Mouse (Mus musculus) urinary bladder, postnatal 25 days (tissue): ENCODE results near the gene Caml.
"Not testable (repeated sequence)": the region's sequence is repeated elsewhere in the genome, so short reads cannot be mapped to it uniquely, and the experiment has no call there.

Experiments
- DNase-seq: peaks from one replicate; pipeline ENCODE4 v3.0.0; 2022; ENCODE audit warnings: low spot score

The Caml gene

DNA sequence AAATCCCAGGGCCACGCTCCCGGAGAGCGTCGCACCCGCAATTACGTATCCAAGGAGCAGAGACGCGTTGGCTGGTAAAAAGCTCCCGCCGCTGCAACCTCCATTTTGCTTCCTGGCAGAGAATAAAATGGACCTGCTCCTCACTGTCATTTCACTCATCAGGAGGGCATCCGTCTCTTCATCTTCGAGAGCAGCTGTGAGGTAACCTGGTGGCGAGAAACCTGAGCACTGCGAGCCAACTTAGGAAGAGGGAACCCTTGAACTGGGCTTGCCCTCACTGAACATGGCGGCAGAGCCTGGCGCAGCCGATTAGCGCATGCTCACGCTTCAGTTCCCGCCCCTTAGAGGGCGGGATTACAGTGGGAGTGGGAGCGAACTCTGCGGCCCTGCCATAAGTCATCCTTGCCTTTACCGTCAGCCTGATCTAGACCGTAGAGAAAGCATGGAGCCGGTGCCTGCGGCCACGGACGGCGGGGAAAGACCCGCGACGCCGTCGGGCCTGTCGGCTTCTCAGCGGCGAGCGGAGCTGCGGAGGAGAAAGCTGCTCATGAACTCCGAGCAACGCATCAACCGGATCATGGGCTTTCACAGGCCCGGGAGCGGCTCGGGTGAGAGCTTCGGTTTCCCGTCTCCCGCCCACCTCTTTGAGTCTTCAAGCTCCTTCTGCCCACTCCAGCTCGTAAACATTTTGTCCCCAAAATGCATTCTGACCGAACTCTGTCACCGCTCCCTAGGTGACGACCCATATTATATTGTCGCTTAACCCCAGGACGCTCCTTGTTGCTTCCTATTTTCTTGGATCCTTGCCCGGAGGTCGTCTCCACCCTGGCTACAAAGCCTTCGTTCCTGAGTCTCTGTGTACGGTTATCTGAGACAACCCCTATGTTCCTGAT lies at the start of gene Caml:
Caml (plus strand) TSS at position 357 of the 893 bp plus-strand sequence.
- DNase-seq = peak; percentile 84

DNA sequence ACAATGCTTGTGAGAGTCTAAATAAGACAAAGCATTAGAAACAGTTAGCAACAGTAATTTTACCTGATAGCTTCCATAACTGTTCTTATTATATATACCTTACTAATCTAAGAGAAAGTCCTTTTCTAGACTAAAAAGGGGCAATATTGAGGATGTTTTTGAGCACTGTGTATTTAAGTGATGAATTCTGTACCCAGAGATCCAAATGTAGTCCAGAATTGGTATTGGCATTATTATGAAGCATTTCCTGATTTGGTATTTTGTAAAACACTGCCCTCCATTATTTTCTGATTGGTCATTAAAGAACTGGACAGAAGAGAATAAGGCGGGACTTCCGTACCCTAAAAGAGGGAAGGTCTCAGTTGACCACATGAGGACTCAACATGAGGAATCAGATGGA lies 49.4 kb upstream of the Caml start, which contains the start of gene Tmed9:
Tmed9 (plus strand) TSS at position 301 of the 400 bp plus-strand sequence.
- DNase-seq = no peak

DNA sequence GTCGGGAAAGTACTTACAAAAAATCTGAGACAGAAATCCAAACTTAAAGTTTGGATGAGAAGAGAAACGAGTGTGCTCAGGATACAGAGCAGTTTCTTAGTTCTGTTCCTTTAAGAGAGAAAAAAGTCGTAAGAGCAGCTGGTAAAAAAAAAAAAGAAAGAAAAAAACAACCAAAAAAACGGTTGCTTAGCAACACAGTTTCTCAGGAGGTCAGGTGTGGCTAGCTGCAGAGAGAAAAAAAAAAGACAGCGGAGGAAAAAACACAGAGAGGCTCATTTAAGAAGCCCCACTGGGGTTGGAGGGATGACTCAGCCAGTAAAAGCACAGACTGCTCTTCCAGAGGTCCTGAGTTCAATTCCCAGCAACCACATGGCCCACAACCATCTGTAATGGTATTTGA lies 48.5 kb upstream of the Caml start:
- no peak for DNase-seq

DNA sequence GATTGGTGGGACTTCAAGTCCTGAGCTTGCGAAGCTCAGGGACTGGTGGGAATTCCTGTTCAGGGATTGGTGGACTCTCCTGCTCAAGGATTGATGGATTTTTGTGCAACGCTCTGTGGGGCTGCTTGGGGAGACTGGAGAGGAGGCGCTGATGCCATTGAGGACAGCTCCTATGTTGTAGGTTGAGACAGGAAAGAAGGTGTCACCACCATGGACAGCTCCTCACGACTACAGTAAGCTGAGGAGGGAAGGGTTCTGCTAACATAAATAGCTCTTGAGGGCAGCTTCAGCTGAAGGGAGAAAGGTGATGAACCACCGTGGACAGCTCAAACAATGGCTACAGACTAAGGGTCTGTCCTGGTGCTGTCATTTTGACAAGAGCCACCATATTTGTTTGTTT lies 46.9 kb upstream of the Caml start:
- DNase-seq = no peak

DNA sequence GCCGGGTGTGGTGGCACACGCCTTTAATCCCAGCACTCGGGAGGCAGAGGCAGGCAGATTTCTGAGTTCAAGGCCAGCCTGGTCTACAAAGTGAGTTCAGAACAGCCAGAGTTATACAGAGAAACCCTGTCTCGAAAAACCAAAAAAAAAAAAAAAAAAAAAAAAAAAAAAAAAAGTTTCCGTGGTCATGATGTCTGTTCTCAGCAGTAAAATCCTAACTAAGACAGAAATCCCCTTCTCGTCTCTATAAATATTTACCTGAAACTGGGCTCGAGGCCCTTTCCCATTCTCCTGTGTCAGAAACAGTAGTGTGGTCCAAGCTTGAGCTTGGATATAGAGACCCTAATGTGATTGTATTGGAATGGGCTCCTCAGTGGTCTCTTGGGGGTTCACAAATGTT lies 45.9 kb upstream of the Caml start:
- not testable (repeated sequence) for DNase-seq

DNA sequence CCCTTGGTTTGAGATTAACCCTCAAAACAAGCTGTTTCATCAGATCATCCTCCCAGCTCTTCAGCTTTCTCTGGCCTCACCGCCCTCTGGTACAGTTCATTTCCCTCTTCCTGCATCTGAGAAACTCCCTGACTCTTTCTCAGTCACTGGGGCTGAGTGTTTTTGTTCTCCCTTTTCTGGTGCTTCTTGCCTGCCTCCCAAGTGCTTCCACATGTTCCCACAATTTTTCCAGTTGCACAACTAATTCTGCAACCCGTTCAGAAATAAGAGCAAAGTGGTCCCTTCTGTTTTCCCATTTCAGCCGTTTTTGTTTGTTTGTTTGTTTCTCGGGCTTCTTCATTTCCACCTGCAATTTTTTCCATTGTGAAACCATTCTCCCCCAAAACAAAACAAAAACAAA lies 44.7 kb upstream of the Caml start:
- DNase-seq = no peak

DNA sequence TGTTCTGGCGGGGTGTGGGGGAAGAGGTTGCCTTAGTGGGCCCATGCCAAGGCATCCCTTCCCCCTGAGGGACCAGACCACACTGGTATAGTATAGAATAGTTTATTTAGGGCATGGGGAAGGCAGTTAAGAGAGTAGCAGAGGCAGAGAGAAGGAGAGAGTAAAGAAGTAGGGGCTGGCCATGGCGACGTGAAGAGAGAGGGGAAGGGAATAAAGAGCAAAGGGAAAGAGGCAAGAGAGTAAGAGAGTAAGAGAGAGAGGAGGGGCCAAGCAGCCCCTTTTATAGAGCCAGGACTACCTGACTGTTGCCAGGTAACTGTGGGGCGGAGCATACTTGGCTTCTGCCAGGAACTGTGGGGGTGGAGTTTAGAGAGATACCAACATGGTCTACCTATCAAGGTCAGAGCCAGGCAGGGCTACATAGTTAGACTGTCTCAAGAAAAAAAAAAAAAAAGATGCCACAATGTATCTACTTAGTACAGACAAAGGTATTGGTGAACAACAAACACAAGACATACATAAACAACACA lies 30.8 kb upstream of the Caml start:
- no peak for DNase-seq

DNA sequence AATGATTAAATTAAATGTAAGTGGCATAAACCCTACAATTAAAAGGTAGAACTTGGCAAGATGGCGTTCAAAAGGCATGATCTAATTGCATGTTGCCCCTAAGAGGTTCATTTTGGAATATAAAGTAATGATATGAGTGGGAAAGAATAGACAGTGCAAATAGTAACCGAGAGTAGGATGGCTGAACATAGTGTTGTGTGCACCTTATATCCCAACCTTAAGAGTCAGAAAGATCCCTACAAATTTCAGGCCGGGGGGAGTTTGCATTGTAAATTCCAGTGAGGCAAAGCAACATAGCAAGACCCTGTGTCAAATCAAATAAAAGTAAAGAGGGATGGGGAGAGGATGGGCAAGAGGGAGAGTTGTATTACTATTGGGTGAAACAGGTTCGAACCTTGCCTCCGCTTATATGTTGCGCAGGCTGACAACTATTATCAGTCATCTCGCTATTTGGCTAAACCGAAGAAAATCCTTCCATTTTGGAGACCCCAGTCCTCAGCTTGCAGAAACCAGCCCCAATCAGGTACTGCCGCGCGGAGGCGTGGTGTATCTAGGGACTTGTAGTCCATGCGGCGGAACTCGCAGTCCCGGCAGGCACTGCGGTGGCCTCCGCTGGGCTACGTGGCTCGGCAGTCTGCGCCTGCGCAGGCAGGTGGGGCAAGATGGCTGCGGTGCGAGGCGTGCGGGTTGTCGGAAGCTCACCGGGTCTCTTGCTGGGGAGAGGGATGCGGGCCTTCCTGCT lies 30.1 kb upstream of the Caml start:
- DNase-seq = peak; percentile 96

DNA sequence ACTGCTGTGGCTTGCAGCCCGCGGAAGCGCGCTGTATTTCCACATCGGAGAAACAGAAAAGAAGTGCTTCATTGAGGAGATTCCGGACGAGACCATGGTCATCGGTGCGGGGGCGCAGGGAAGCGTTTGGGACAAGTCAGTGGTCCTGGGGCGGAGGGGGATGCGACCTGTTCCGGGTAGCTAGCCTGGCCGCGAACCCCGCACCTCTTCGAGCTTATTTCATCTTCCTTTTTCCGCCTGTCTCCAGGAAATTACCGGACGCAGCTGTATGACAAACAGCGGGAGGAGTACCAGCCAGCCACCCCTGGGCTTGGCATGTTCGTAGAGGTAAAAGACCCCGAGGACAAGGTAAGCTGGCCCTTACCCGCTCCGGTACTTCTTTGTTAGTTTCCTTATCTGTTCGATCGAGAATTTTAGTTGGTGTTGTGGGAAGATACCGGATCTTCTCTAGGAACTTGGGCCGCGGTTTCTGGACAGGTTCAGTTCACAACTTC lies 29.5 kb upstream of the Caml start:
- DNase-seq = no peak

DNA sequence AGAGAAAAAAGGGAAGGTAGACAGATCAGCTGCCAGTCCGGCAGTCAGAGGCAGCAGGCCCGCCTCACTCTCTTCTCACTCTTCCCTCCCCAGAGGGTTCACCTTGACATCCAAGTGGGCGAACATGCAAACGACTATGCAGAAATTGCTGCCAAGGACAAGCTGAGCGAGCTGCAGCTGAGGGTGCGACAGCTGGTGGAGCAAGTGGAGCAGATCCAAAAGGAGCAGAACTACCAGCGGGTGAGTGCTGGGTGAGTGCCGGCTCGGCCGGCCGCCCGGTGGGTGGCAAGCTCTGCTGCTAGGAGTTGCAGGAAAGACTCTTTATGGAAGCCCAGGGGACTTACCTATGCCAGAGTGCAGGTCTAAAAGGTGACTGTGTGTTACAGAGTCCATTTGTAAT lies 27.4 kb upstream of the Caml start:
- DNase-seq = no peak

DNA sequence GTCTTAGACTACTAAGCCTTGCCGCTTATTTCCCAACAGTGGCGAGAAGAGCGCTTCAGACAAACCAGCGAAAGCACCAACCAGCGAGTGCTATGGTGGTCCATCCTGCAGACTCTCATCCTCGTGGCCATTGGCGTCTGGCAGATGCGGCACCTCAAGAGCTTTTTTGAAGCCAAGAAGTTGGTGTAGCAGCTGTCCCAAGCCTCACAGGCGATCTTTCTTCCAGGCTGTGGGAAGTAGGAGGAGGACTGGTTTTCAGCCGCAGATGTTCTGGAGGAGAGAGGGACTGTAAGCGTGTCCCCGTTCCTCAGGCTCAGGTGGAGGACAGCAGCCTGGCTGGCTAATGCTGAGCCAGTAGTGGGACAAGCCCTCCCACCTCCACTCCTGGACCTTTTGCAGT lies 26.0 kb upstream of the Caml start:
- DNase-seq = no peak

DNA sequence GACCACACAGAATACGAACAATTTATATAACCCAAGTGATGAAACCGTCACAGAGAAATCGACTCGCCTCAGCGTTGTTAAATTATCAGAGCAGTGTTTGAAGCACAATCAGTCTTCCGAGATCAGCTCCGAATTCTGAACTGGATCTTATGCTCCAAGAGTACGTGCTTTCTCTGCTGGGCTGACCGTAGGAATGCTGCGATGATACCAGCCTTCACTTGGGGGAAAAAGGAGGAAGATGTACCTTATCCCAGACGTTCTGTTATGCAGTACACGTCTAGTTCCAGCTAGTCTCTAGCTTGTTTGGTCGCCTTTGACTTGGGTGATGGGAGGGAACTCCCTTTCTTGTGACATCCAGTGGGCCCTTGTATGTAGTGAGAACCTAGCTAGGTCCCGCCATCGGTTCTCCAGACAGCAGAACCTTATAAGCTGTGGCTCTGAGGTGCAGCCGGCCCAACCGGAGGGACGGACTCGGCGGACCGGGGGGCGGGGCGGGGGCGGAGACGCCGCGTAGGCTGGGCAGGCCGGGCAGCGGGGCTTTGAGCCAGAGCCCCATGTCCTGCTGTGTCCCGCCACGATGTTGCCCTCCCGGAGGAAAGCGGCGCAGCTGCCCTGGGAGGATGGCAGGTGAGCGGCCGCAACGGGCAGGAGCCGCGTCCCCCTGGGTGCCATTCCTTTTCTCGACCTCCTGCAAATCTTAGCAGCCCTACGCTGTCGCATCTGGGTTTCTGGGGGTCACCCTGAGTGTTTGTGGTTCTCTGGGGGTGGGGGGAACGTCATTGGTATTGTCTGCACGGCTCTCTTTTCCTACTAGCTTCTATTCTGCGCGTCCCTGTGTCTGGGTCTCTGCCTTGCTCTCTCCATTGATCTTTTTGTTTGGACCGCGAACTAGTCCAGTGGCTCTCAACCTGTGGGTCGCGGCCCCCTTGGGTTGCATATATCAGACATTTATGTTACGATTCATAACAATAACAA lies 23.0 kb upstream of the Caml start, which contains the start of gene B4galt7:
B4galt7 (plus strand) TSS at position 331 of the 975 bp plus-strand sequence.
- DNase-seq = peak; percentile 87

DNA sequence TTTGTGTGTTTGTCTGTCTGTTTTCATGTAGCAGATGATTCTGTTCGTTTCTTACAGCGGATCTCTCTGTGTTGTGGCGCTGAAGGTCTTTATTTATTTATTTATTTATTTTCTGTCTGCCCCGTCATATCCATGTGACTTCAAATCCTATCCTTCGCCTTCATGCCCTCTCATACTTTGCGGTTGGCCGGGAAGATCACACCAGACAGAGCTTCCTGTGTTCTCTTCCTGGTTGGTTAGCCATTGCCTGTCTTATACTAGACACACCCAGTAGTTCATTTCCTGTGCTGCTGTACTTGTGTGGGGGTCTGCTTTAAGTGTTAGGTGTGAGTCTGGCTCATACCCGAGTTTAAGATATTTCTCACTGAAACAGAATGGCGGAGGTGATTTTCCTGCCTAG lies 22.1 kb upstream of the Caml start:
- no peak for DNase-seq

DNA sequence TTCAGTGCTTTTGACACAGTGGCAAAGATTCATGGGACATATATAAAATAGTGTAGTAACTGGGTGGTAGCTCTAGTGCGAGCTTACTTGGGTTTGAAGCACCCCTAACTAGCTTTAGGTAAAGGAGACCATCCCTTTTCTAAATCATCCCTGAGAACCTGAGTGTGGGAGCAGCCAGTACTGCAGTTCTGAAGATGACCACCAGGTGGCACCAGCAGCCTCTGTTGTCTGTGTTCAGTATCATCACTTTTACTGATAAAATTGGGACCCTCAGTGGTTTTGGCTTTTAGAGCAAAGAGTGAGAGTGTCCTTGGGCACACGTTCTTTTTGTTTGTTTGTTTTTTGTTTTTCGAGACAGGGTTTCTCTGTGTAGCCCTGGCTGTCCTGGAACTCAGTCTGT lies 21.2 kb upstream of the Caml start:
- peak; percentile 85 for DNase-seq

DNA sequence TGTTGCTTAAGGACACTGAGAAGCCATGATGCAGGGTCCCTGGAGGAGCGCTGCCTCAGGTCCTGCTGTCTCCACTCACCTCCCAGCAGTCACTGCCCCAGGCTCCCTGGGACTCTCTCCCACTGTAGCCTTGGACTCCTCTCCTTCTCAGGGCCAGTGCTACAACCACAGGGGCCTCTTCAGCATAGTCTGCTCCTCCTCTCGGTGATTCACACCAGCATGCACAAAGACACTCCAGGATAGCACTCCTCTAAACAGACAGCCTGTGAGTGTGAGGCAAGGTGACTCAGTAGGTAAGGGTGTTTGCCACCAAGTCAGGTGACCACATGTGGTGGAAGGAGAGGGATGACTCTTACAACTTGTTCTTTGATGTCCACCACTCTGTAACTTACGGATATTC lies 18.2 kb upstream of the Caml start:
- no peak for DNase-seq

DNA sequence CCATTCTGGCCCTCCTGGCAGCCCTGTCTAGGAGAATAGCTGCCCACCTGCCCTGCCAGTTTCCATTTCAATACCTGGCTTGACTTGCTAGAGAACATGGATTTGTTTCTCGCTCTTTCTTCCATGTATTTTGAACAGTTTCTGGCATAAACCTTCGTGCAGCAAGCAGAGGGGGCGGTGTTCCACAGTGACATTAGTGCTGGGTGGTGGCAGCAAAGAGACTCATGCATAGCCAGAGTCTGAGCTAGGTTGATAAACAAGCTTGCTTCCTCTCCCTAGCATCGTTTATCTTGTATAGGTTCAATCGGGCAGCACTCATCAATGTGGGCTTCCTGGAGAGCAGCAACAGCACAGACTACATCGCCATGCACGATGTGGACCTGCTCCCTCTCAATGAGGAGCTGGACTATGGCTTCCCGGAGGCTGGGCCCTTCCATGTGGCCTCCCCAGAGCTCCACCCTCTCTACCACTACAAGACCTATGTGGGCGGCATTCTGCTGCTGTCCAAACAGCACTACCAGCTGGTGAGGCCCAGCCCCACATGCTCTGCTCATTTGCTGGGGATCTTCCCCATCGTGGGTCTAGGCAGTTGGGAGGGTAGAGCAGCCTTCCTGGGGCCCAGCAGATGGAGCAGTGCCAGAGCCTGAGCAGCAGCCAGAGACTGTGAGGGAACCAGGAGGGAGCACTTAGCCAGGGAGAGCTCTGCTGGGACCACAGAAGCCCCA lies 15.7 kb upstream of the Caml start:
- DNase-seq = no peak

DNA sequence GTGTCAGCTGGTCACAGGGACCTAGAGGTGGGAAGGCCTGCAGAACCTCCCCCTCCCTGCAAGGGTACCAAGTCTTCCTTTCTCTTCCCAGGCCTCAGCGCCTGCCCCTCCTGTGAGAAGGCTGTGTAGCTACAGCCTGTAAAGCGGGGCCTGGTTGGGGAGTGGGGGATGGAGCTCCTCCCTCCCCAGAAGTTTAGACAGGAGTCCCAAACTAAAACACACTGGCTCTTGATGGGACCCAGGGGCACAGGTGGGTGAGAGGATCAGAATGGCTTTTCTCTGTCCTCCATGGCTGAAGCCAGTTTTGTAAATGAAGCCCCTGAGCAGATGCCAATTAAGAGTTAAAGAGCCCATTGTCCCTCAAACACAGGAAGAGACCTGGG lies 15.2 kb upstream of the Caml start:
- DNase-seq = no peak

DNA sequence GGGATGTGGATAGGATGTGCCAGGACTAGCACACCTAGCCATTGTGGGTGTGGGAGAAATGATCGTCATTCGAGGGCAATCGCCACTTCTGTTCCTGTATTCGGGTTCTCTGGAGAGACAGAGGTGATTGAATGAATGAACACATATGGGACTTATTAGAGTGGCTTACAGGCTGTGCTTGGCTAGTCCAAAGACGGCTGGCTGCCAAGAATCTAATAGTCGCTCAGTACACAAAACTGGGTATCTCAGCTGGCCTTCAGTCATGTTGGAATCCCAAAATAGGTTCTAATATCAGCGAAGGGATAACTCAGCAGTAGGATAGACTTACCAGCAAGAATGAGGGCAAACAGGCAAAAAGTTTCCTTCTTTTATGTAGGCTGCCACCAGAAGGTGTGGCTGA lies 10.8 kb upstream of the Caml start:
- no peak for DNase-seq

DNA sequence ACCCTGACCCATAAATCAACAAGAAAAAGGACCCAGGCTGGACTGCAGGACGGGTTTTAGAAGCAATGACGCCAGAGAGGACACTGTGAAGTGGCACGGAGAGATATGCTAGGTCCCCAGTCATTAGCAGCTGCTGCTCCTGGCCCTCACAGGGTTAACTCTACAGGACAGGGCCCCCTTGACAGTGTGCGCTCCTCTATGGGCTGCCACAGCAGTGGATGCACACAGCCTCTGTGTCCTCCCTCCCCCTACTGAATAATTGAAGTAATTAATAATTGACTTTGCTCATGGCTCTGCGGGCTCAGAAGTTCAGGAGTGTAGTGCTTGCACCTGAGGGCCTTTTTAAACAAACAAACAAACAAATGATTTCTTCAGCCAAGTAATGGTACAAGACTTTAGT lies 9.3 kb upstream of the Caml start:
- DNase-seq = no peak

DNA sequence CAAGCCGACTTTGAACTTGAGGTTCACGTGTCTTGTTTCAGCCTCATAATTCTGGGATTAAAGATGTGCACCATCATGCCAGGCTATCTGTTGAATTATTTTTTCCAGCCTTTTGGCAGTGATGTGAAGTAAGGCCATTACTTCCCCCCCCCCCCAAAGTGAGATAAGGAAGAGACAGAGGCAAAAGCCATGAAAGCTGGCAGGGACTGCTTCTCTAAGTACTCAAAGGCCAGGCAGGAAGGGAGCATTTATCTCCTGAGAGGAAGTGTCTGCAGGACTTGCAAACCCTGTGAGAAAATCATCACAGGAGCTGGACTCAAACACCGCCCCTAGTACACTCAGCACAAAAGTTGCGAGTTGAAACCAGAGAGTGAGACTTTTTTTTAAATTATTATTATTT lies 3.5 kb upstream of the Caml start:
- no peak for DNase-seq

DNA sequence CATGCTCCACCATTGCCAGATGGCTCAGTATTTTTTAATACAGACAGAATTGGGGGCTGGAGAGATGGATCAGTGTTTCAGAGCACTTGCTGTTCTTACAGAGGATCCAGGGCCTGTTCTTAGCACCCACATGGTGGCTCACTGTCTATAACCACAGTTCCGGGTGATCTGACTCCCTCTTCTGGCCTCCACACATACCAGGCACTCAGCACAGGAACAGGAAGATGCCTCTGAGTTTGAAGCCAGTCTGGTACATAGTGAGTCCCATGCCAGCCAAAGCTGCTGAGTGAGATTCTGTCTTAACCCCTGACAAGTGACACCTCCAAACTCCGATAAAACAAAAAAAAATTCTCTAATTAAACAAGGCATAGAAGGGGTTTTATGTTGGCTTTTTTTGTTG lies 2.5 kb upstream of the Caml start:
- DNase-seq = no peak
